Mouse (Mus musculus): Measurements from ENCODE around the gene Glmp. TPM values are rescaled to one million over a fixed set of nuclear protein-coding genes. Genes with fewer than 3 reads are reported as not detected.
"Not testable (repeated sequence)": the region's sequence is repeated elsewhere in the genome, so short reads cannot be mapped to it uniquely, and the experiment has no call there.

The Glmp gene
- 54.9 and 76.9 TPM in 2 replicates for total RNA-seq (2014; rRNA removed)
- 135 and 142 TPM in 2 replicates for polyA plus RNA-seq (2015; fragmentation: Nextera tagmentation; extraction: Ambion mirVana)

DNA sequence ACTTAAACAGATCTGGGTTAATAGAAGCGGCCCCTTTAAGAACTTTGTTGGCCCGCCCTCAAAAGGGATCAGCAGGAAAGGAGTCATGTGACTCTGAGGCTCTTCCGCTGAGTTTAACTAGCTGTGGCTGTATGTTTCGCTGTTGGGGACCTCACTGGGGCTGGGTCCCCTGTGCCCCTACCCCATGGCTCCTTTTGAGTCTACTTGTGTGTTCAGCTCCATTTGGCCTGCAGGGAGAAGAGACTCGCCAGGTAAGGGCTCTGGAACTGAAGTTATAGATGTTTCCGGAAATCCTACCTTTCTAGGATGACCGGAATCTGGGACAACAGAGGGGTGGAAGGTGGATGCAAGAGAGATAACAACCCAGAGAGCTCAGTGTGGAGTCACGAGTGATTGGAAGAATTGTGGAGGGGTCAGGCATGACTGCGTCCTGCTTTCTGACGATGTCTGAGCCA lies at the start of gene Glmp:
Gene Glmp, plus strand, starts transcription at position 73 of the 455 bp plus-strand sequence.
- WGBS: under 1% methylated on average over 10 of the region's 10 CpGs
- peak within 1 kb of the TSS; percentile 85 for H3K4me2 ChIP-seq (ENCODE audit: low read depth, low read length)
- no peak within 1 kb of the TSS; the same call in 1 of the 2 replicates for H3K27ac ChIP-seq
- no peaks in the 10 kb centered on the region for H3K27me3 ChIP-seq (ENCODE audit: insufficient read depth, low read length)
- ATAC-seq (peak; percentile 85), DNase-seq (ENCODE audit: low spot score) (peak; percentile 86)
- peaks cover 35% of the 10 kb centered on the region for H3K36me3 ChIP-seq (ENCODE audit: insufficient read depth, low read length)
- H3K4me3 ChIP-seq (ENCODE audit: low read length): peak within 1 kb of the TSS; percentile 81
- no peaks in the 10 kb centered on the region for H3K9me3 ChIP-seq (ENCODE audit: low read length)
- peak within 1 kb of the TSS; percentile 65 for H3K9ac ChIP-seq (replicated peaks; ENCODE audit: low read length)
- peaks cover 9% of the 10 kb centered on the region for H3K4me1 ChIP-seq (ENCODE audit: insufficient read depth, low read length)
- TF ChIP-seq CTCF (IDR thresholded peaks at IDR 0.05; ENCODE audit: low read depth): no peak

DNA sequence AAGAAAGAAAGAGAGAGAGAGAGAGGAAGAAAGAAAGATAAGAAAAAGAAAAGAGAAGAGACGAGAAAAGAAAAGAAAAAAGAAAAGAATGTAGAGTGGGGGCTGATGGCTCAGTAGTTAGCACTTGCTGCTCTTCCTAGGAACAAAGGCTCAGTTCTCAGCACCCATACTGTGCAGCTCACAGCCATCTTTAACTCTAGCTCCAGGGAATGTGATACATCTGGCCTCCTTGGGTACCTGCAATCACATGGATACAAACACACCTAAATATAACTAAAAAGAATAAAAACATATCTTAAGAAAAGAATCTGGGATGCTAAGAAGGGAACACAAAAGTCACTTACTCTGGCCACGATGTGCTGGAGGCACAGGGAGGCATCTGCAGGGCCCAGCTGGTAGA lies 48.7 kb upstream of the Glmp start:
- H3K9me3 ChIP-seq (ENCODE audit: low read length): no peaks in the 10 kb centered on the region
- H3K27ac ChIP-seq: no peak overlapping the region
- no peaks in the 10 kb centered on the region for H3K4me1 ChIP-seq (ENCODE audit: insufficient read depth, low read length)
- H3K4me3 ChIP-seq (ENCODE audit: low read length): no peak overlapping the region
- H3K9ac ChIP-seq (replicated peaks; ENCODE audit: low read length): no peak overlapping the region
- no peak for TF ChIP-seq CTCF (IDR thresholded peaks at IDR 0.05; ENCODE audit: low read depth)
- no peaks in the 10 kb centered on the region for H3K27me3 ChIP-seq (ENCODE audit: insufficient read depth, low read length)
- ATAC-seq (no peak), DNase-seq (ENCODE audit: low spot score) (no peak)
- no peaks in the 10 kb centered on the region for H3K36me3 ChIP-seq (ENCODE audit: insufficient read depth, low read length)
- WGBS: 88% methylated on average over 2 of the region's 2 CpGs
- no peak overlapping the region for H3K4me2 ChIP-seq (ENCODE audit: low read depth, low read length)

DNA sequence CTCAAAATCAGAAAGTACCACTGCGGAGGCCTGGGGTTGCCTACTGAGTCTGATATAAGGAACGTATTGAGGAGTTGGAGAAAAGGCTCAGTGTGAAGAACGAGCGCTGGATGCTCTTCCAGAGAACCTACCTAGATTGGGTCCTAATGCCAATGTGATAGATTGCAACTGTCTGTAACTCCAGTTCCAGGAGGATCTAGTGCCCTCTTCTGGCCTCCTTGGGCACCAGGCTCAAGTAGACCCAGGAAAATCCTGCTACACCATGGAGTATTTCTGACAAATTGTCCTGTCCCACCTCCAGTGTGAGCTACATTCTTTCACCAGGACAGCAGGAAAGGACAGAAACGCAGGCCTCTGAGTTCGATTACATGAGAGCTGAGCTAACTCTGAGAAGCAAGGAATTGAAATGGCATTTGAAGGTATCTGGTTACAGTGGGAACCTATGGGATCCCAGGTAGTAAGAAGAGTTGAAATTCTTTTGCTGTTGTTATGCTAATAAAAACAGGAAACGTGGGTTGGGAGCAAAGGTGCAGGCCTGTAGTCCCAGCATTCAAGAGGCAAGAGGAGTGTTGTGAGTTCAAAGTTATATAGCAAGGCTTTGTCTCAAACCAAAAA lies 48.2 kb upstream of the Glmp start:
- TF ChIP-seq CTCF (IDR thresholded peaks at IDR 0.05; ENCODE audit: low read depth): peak; percentile 67
- DNase-seq (ENCODE audit: low spot score): peak; percentile 41

DNA sequence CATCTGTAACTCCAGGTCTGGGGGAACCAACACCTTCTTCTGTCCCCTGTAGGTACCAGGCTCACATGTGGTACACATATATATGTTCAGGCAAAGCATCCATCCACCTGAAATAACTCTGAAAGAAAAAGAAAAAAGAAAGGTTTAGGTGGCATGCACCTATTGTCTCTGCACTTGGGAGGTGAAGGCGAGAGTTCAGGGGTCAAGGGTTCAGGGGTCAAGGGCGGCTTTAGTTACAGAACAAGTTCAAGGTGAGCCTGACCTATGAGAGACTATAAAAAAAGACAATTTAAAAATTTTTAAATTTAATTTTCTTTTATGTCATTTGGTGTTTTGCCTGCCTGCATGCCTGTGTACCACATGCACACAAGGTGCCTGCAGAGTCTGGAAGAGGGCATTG lies 44.8 kb upstream of the Glmp start:
- H3K27me3 ChIP-seq (ENCODE audit: insufficient read depth, low read length): no peaks in the 10 kb centered on the region
- 87% methylated on average over 2 of the region's 2 CpGs for WGBS
- H3K4me2 ChIP-seq (ENCODE audit: low read depth, low read length): no peak overlapping the region
- H3K9me3 ChIP-seq (ENCODE audit: low read length): no peaks in the 10 kb centered on the region
- TF ChIP-seq CTCF (IDR thresholded peaks at IDR 0.05; ENCODE audit: low read depth): no peak
- no peaks in the 10 kb centered on the region for H3K4me1 ChIP-seq (ENCODE audit: insufficient read depth, low read length)
- H3K4me3 ChIP-seq (ENCODE audit: low read length): no peak overlapping the region
- ATAC-seq (no peak), DNase-seq (ENCODE audit: low spot score) (no peak)
- no peaks in the 10 kb centered on the region for H3K36me3 ChIP-seq (ENCODE audit: insufficient read depth, low read length)
- no peak overlapping the region for H3K27ac ChIP-seq
- H3K9ac ChIP-seq (replicated peaks; ENCODE audit: low read length): no peak overlapping the region

More for the DNA sequence above, 48.2 kb upstream of the Glmp start:
- no peak for ATAC-seq
- no peak overlapping the region for H3K4me2 ChIP-seq (ENCODE audit: low read depth, low read length)
- no peak overlapping the region for H3K9ac ChIP-seq (replicated peaks; ENCODE audit: low read length)
- H3K9me3 ChIP-seq (ENCODE audit: low read length): no peaks in the 10 kb centered on the region
- no peaks in the 10 kb centered on the region for H3K36me3 ChIP-seq (ENCODE audit: insufficient read depth, low read length)
- H3K27ac ChIP-seq: no peak overlapping the region
- H3K4me3 ChIP-seq (ENCODE audit: low read length): no peak overlapping the region
- WGBS: 40% methylated on average over 7 of the region's 7 CpGs
- H3K4me1 ChIP-seq (ENCODE audit: insufficient read depth, low read length): no peaks in the 10 kb centered on the region
- H3K27me3 ChIP-seq (ENCODE audit: insufficient read depth, low read length): no peaks in the 10 kb centered on the region

DNA sequence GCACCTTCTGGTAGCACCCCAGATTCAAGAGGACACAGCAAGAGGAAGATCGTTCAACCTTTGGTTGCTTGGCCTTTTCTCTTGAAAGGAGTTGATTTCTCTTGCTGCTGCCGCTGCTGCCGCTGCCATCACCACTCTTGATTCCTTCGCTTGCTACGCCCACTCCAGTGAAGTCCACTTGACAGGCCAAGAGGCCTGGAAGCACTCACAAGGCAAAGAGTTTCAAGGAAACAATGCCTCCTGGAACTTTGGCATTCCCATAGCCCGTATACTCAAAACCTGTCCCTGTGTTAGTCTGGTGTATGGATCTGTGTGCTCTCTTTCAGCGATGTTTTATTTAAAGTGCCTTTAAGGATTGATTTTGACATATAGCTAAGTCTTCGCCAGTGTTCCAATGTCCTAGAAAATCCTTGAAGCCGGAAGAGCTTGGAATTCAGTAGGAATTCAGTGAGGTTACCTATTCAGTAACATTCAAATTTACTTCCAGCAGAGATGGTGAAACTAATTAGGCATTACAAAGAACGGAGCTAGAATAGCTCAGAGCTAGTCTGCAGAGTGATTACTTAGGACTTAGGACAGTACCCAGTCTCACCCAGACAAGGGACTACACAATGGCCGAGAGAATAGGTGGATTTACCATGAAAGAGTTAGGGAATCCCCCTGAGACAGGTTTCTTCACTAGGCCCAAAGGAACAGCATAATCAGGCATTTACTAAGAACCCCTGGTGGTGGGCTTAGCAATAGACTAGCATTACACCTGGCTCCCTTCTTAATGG lies 43.5 kb upstream of the Glmp start:
- not testable (repeated sequence) for H3K4me2 ChIP-seq (ENCODE audit: low read depth, low read length); H3K4me3 ChIP-seq (ENCODE audit: low read length); H3K27me3 ChIP-seq (ENCODE audit: insufficient read depth, low read length); H3K4me1 ChIP-seq (ENCODE audit: insufficient read depth, low read length); ATAC-seq; H3K36me3 ChIP-seq (ENCODE audit: insufficient read depth, low read length); DNase-seq (ENCODE audit: low spot score); H3K9ac ChIP-seq (replicated peaks; ENCODE audit: low read length); H3K9me3 ChIP-seq (ENCODE audit: low read length); H3K27ac ChIP-seq
- WGBS: 61% methylated on average over 11 of the region's 11 CpGs

DNA sequence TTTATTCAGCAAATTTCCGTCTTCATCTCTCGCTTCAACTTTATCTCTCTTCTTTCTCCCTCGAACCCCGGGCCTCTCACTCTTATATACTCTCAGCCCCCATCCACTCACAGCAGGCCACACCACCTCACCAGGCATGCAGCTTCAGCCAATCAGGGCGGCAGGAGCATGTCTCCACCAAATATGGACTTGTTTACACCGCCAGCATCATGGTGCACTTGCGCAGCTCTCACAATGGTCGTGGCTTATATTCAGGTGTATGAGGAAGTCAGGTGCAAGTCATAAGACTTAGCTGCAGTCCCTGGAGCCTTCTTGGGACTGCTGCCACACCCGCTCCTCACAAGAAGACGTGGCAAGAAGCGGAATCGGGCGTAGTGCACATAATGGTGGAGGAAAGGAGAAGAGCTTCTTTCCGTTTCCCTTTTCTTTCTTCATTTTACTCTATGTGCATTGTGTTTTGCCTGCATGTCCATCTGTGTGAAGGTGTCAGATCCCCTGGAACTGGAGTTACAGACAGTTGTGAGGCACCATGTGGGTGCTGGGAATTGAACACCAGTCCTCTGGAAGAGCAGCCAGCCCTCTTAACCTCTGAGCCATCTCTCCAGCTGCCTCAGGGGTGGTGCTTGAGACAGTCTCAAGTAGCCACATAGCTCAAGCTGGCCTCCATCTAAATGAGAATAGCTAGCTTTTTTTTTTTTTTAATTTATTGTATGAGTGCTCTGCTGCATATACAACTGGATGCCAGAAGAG lies 39.8 kb upstream of the Glmp start:
- not testable (repeated sequence) for H3K27ac ChIP-seq; H3K36me3 ChIP-seq (ENCODE audit: insufficient read depth, low read length); DNase-seq (ENCODE audit: low spot score); H3K4me3 ChIP-seq (ENCODE audit: low read length); H3K4me1 ChIP-seq (ENCODE audit: insufficient read depth, low read length); ATAC-seq; H3K9me3 ChIP-seq (ENCODE audit: low read length); H3K9ac ChIP-seq (replicated peaks; ENCODE audit: low read length); H3K27me3 ChIP-seq (ENCODE audit: insufficient read depth, low read length); H3K4me2 ChIP-seq (ENCODE audit: low read depth, low read length)
- 97% methylated on average over 14 of the region's 14 CpGs for WGBS

DNA sequence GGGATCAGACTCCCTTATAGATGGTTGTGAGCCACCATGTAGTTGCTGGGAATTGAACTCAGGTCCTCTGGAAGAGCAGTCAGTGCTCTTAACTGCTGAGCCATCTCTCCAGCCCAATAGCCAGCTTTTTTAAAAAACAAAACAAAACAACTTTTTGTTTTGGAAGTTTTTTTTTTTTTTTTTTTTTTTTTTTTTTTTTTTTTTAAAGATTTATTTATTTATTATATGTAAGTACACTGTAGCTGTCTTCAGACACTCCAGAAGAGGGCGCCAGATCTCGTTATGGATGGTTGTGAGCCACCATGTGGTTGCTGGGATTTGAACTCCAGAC lies 39.3 kb upstream of the Glmp start:
- not testable (repeated sequence) for ATAC-seq; H3K4me1 ChIP-seq (ENCODE audit: insufficient read depth, low read length); H3K36me3 ChIP-seq (ENCODE audit: insufficient read depth, low read length); H3K27ac ChIP-seq; H3K4me2 ChIP-seq (ENCODE audit: low read depth, low read length); H3K27me3 ChIP-seq (ENCODE audit: insufficient read depth, low read length); DNase-seq (ENCODE audit: low spot score); H3K4me3 ChIP-seq (ENCODE audit: low read length); H3K9ac ChIP-seq (replicated peaks; ENCODE audit: low read length); H3K9me3 ChIP-seq (ENCODE audit: low read length)
- no CpG with 5 or more reads among the region's 2 CpGs for WGBS

Data from hindbrain, postnatal 0 days (tissue).